Mouse (Mus musculus) limb, embryonic 12.5 days (tissue): Measurements from ENCODE around the gene Kif5c. TPM values are rescaled to one million over a fixed set of nuclear protein-coding genes. Genes with fewer than 3 reads are reported as not detected.

Experiments
- ATAC-seq: fragments of 200-750 bp; cut with Nextera tagmentation; 2 replicates; pipeline ENCODE4 v1.8.0; 2017; ENCODE audit warnings: low read depth, moderate TSS enrichment; ENCODE audit not compliant: insufficient number of reproducible peaks, insufficient read depth, low FRiP score, low TSS enrichment
- H3K27ac ChIP-seq: fragments of 300-500 bp; sonication (generic); 2 replicates; pipeline ENCODE4 v1.5.1; 2016; ENCODE audit warnings: mild to moderate bottlenecking, moderate library complexity
- H3K27me3 ChIP-seq: fragments of 300-500 bp; sonication (generic); 2 replicates; pipeline ENCODE4 v1.6.1; 2016; ENCODE audit warnings: mild to moderate bottlenecking, moderate library complexity
- H3K36me3 ChIP-seq: fragments of 300-500 bp; sonication (generic); 2 replicates; pipeline ENCODE4 v1.6.1; 2016; ENCODE audit warnings: mild to moderate bottlenecking, moderate library complexity
- H3K4me1 ChIP-seq: fragments of 300-500 bp; sonication (generic); replicated peaks from 2 replicates; pipeline ENCODE4 v1.6.1; 2016
- H3K4me2 ChIP-seq: fragments of 300-500 bp; sonication (generic); 2 replicates; pipeline ENCODE4 v1.6.1; 2016; ENCODE audit warnings: mild to moderate bottlenecking, moderate library complexity
- H3K4me3 ChIP-seq: fragments of 300-500 bp; sonication (generic); replicated peaks from 2 replicates; pipeline ENCODE4 v1.5.1; 2016; ENCODE audit warnings: mild to moderate bottlenecking
- H3K9ac ChIP-seq: fragments of 300-500 bp; sonication (generic); replicated peaks from 2 replicates; pipeline ENCODE4 v1.6.1; 2016; ENCODE audit warnings: mild to moderate bottlenecking, moderate library complexity
- H3K9me3 ChIP-seq: fragments of 300-500 bp; sonication (generic); 2 replicates; pipeline ENCODE4 v1.6.1; 2016; ENCODE audit warnings: mild to moderate bottlenecking, moderate library complexity
- WGBS: fragments of 180-500 bp; shearing (Covaris S2); methylation state at CpG from one replicate; pipeline ENCODE4 v1.1.7; 2016; 5-methylcytosine and 5-hydroxymethylcytosine counted together
- polyA plus RNA-seq: library from polyadenylated mRNA; unstranded; fragments of >200 nt; fragmentation: Nextera tagmentation; extraction: Ambion mirVana; gene quantifications from 2 replicates; pipeline ENCODE4 v1.2.1, GENCODE M21; 2016

Kif5c gene
- polyA plus RNA-seq, 1 experiment from 2014 or later: 15.0 TPM

- Histone ChIP-seq H3K27ac (no peak overlapping the region), H3K9ac (no peak overlapping the region), H3K4me2 (no peak overlapping the region), H3K36me3 (peaks cover 21% of the 10 kb centered on the region; the same call in 1 of the 2 replicates), H3K9me3 (no peaks in the 10 kb centered on the region), H3K4me1 (no peaks in the 10 kb centered on the region), H3K4me3 (no peak overlapping the region), H3K27me3 (no peaks in the 10 kb centered on the region)
- WGBS: 90% methylated on average over 5 of the region's 5 CpGs
- ATAC-seq: no peak
Measured at GRCm38 (mm10) chr2:49770440-49770839, 151.3 kb downstream of the Kif5c start.

GRCm38 (mm10) chr2:49771172-49771571 is 152.1 kb downstream of the Kif5c start:
- peaks cover 21% of the 10 kb centered on the region; the same call in 1 of the 2 replicates for H3K36me3 ChIP-seq
- no peak for ATAC-seq
- H3K27ac ChIP-seq: no peak overlapping the region
- no peaks in the 10 kb centered on the region for H3K4me1 ChIP-seq
- H3K9me3 ChIP-seq: no peaks in the 10 kb centered on the region
- no peaks in the 10 kb centered on the region for H3K27me3 ChIP-seq
- H3K4me3 ChIP-seq: no peak overlapping the region
- 72% methylated on average over 11 of the region's 11 CpGs for WGBS
- no peak overlapping the region for H3K4me2 ChIP-seq
- no peak overlapping the region for H3K9ac ChIP-seq

GRCm38 (mm10) chr2:49773194-49773931 is 154.3 kb downstream of the Kif5c start:
- no peak overlapping the region for H3K4me3 ChIP-seq
- H3K9me3 ChIP-seq: no peaks in the 10 kb centered on the region
- no peak overlapping the region for H3K4me2 ChIP-seq
- no peaks in the 10 kb centered on the region for H3K27me3 ChIP-seq
- H3K4me1 ChIP-seq: no peaks in the 10 kb centered on the region
- no peak for ATAC-seq
- WGBS: 87% methylated on average over 10 of the region's 10 CpGs
- no peak overlapping the region for H3K9ac ChIP-seq
- H3K36me3 ChIP-seq: peaks cover 9% of the 10 kb centered on the region; the same call in 1 of the 2 replicates
- no peak overlapping the region for H3K27ac ChIP-seq

GRCm38 (mm10) chr2:49774180-49774579 is 155.1 kb downstream of the Kif5c start:
- Histone ChIP-seq H3K9me3 (no peaks in the 10 kb centered on the region), H3K4me3 (no peak overlapping the region), H3K27ac (no peak overlapping the region), H3K4me2 (no peak overlapping the region), H3K9ac (no peak overlapping the region), H3K36me3 (peaks cover 4% of the 10 kb centered on the region; the same call in 1 of the 2 replicates), H3K27me3 (no peaks in the 10 kb centered on the region), H3K4me1 (no peaks in the 10 kb centered on the region)
- ATAC-seq: no peak

GRCm38 (mm10) chr2:49775187-49775586 is 156.1 kb downstream of the Kif5c start:
- no peak overlapping the region for H3K4me2 ChIP-seq
- no peak overlapping the region for H3K9ac ChIP-seq
- no peaks in the 10 kb centered on the region for H3K9me3 ChIP-seq
- H3K27ac ChIP-seq: no peak overlapping the region
- WGBS: 90% methylated on average over 4 of the region's 4 CpGs
- H3K36me3 ChIP-seq: no peaks in the 10 kb centered on the region
- no peak overlapping the region for H3K4me3 ChIP-seq
- no peak for ATAC-seq
- no peaks in the 10 kb centered on the region for H3K4me1 ChIP-seq
- H3K27me3 ChIP-seq: no peaks in the 10 kb centered on the region

- Histone ChIP-seq H3K4me3 (no peak overlapping the region), H3K4me1 (no peaks in the 10 kb centered on the region), H3K4me2 (no peak overlapping the region), H3K36me3 (no peaks in the 10 kb centered on the region), H3K9me3 (no peaks in the 10 kb centered on the region), H3K27me3 (no peaks in the 10 kb centered on the region), H3K27ac (no peak overlapping the region), H3K9ac (no peak overlapping the region)
- no peak for ATAC-seq
Measured at GRCm38 (mm10) chr2:49775735-49776134, 156.6 kb downstream of the Kif5c start.

- Histone ChIP-seq H3K36me3 (no peaks in the 10 kb centered on the region), H3K4me3 (no peak overlapping the region), H3K9me3 (no peaks in the 10 kb centered on the region), H3K27ac (no peak overlapping the region), H3K27me3 (no peaks in the 10 kb centered on the region), H3K9ac (no peak overlapping the region), H3K4me1 (no peaks in the 10 kb centered on the region), H3K4me2 (no peak overlapping the region)
- WGBS: 86% methylated on average over 4 of the region's 4 CpGs
- no peak for ATAC-seq
Measured at GRCm38 (mm10) chr2:49776407-49776806, 157.3 kb downstream of the Kif5c start.

- Histone ChIP-seq H3K4me3 (peak within 1 kb of the TSS; percentile 68), H3K4me1 (peaks cover 19% of the 10 kb centered on the region), H3K36me3 (no peaks in the 10 kb centered on the region), H3K27me3 (peaks cover 50% of the 10 kb centered on the region), H3K9ac (peak within 1 kb of the TSS; percentile 71), H3K9me3 (no peaks in the 10 kb centered on the region), H3K27ac (no peak within 1 kb of the TSS), H3K4me2 (peak within 1 kb of the TSS; percentile 99)
- WGBS: under 1% methylated on average over 66 of the region's 79 CpGs
- ATAC-seq: peak; percentile 56
Measured at GRCm38 (mm10) chr2:49787376-49788050, 168.4 kb downstream of the Kif5c start, which contains the start of gene Lypd6b. Gene Lypd6b, plus strand, starts transcription at chr2:49787688.

GRCm38 (mm10) chr2:49788051-49788418 is 168.9 kb downstream of the Kif5c start:
- no peaks in the 10 kb centered on the region for H3K9me3 ChIP-seq
- peak overlapping the region; percentile 68 for H3K4me3 ChIP-seq
- H3K4me1 ChIP-seq: peaks cover 21% of the 10 kb centered on the region
- 0 out of 2 replicates have a peak, but pooled peaks have one; percentile 8 for ATAC-seq
- H3K9ac ChIP-seq: peak overlapping the region; percentile 71
- no peaks in the 10 kb centered on the region for H3K36me3 ChIP-seq
- peak overlapping the region; percentile 99 for H3K4me2 ChIP-seq
- peaks cover 50% of the 10 kb centered on the region for H3K27me3 ChIP-seq
- H3K27ac ChIP-seq: no peak overlapping the region
- under 1% methylated on average over 13 of the region's 14 CpGs for WGBS

- Histone ChIP-seq H3K27me3 (peaks cover 50% of the 10 kb centered on the region), H3K9ac (no peak overlapping the region), H3K27ac (no peak overlapping the region), H3K4me1 (peaks cover 23% of the 10 kb centered on the region), H3K36me3 (no peaks in the 10 kb centered on the region), H3K9me3 (no peaks in the 10 kb centered on the region), H3K4me3 (peak overlapping the region; percentile 68; the same call in 1 of the 2 replicates), H3K4me2 (peak overlapping the region; percentile 99)
- WGBS: 24% methylated on average over 3 of the region's 3 CpGs
- no peak for ATAC-seq
Measured at GRCm38 (mm10) chr2:49788643-49789042, 169.5 kb downstream of the Kif5c start.

- Histone ChIP-seq H3K4me1 (peaks cover 23% of the 10 kb centered on the region), H3K9ac (no peak overlapping the region), H3K27ac (no peak overlapping the region), H3K4me3 (no peak overlapping the region), H3K36me3 (no peaks in the 10 kb centered on the region), H3K4me2 (peak overlapping the region; percentile 99; the same call in 1 of the 2 replicates), H3K9me3 (no peaks in the 10 kb centered on the region), H3K27me3 (peaks cover 50% of the 10 kb centered on the region)
- ATAC-seq: no peak
- WGBS: 81% methylated on average over 6 of the region's 6 CpGs
Measured at GRCm38 (mm10) chr2:49789078-49789477, 170.0 kb downstream of the Kif5c start.
